Mouse (Mus musculus) stomach, embryonic 16.5 days (tissue): ENCODE results near the gene Vars. TPM values are rescaled to one million over a fixed set of nuclear protein-coding genes. Genes with fewer than 3 reads are reported as not detected.

Experiments used
- ATAC-seq: fragments of 200-750 bp; cut with Nextera tagmentation; 2 replicates; pipeline ENCODE4 v1.8.0; 2017; ENCODE audit warnings: moderate number of reproducible peaks, moderate TSS enrichment; ENCODE audit not compliant: insufficient read depth, low FRiP score
- H3K27ac ChIP-seq: fragments of 300-500 bp; sonication (generic); 2 replicates; pipeline ENCODE4 v1.5.1; 2014; ENCODE audit warnings: low read length
- H3K27me3 ChIP-seq: fragments of 300-500 bp; sonication (generic); 2 replicates; pipeline ENCODE4 v1.6.1; 2014; ENCODE audit warnings: low read length, control low read depth, mixed read lengths; ENCODE audit not compliant: control insufficient read depth, insufficient read depth
- H3K36me3 ChIP-seq: fragments of 300-500 bp; sonication (generic); 2 replicates; pipeline ENCODE4 v1.6.1; 2014; ENCODE audit warnings: low read length; ENCODE audit not compliant: control insufficient read depth, insufficient read depth
- H3K4me1 ChIP-seq: fragments of 300-500 bp; sonication (generic); 2 replicates; pipeline ENCODE4 v1.6.1; 2014; ENCODE audit warnings: low read length, control low read depth, mixed read lengths; ENCODE audit not compliant: control insufficient read depth, insufficient read depth
- H3K4me2 ChIP-seq: fragments of 300-500 bp; sonication (generic); 2 replicates; pipeline ENCODE4 v1.6.1; 2014; ENCODE audit warnings: low read depth, low read length, mixed read lengths
- H3K4me3 ChIP-seq: fragments of 300-500 bp; sonication (generic); replicated peaks from 2 replicates; pipeline ENCODE4 v1.5.1; 2014; ENCODE audit warnings: mild to moderate bottlenecking, low read length
- H3K9ac ChIP-seq: fragments of 300-500 bp; sonication (generic); 2 replicates; pipeline ENCODE4 v1.6.1; 2014; ENCODE audit warnings: low read length
- H3K9me3 ChIP-seq: fragments of 300-500 bp; sonication (generic); replicated peaks from 2 replicates; pipeline ENCODE4 v1.6.1; 2016; ENCODE audit warnings: low read length, control low read depth; ENCODE audit not compliant: control insufficient read depth
- WGBS: fragments of 180-500 bp; shearing (Covaris S2); extraction: QIAGEN DNeasy Blood & Tissue Kit; methylation state at CpG from one replicate; pipeline ENCODE4 v1.1.7; 2014; 5-methylcytosine and 5-hydroxymethylcytosine counted together
- polyA plus RNA-seq: library from polyadenylated mRNA; unstranded; fragments of >200 nt; fragmentation: Nextera tagmentation; extraction: Ambion mirVana; gene quantifications from 2 replicates; pipeline ENCODE4 v1.2.1, GENCODE M21; 2015

Vars gene
- polyA plus RNA-seq, 1 experiment from 2014 or later, result 82.1 TPM

GRCm38 (mm10) chr17:35016791-35017705, 16.3 kb downstream of the Vars start:
- H3K4me1 ChIP-seq, result peaks cover 19% of the 10 kb centered on the region
- peaks cover 22% of the 10 kb centered on the region for H3K36me3 ChIP-seq
- WGBS, result 74% methylated on average over 10 of the region's 10 CpGs
- H3K27ac ChIP-seq, result peak overlapping the region; percentile 61
- H3K9me3 ChIP-seq, result no peaks in the 10 kb centered on the region
- no peak for ATAC-seq
- no peaks in the 10 kb centered on the region for H3K27me3 ChIP-seq
- H3K4me3 ChIP-seq, result no peak overlapping the region
- no peak overlapping the region for H3K4me2 ChIP-seq
- peak overlapping the region; percentile 54; the same call in 1 of the 2 replicates for H3K9ac ChIP-seq

- Histone ChIP-seq H3K9me3 (no peaks in the 10 kb centered on the region), H3K4me2 (no peak overlapping the region), H3K27me3 (no peaks in the 10 kb centered on the region), H3K9ac (no peak overlapping the region), H3K27ac (no peak overlapping the region), H3K4me1 (peaks cover 21% of the 10 kb centered on the region), H3K4me3 (no peak overlapping the region), H3K36me3 (peaks cover 20% of the 10 kb centered on the region)
- 66% methylated on average over 14 of the region's 14 CpGs for WGBS
- ATAC-seq, result no peak
Observed at GRCm38 (mm10) chr17:35017706-35018030, 16.9 kb downstream of the Vars start.

- H3K4me3 ChIP-seq, result no peak overlapping the region
- H3K36me3 ChIP-seq, result peaks cover 16% of the 10 kb centered on the region; the same call in 1 of the 2 replicates
- peaks cover 21% of the 10 kb centered on the region for H3K4me1 ChIP-seq
- H3K27me3 ChIP-seq, result no peaks in the 10 kb centered on the region
- 69% methylated on average over 3 of the region's 3 CpGs for WGBS
- no peaks in the 10 kb centered on the region for H3K9me3 ChIP-seq
- no peak for ATAC-seq
- no peak overlapping the region for H3K27ac ChIP-seq
- H3K9ac ChIP-seq, result no peak overlapping the region
- no peak overlapping the region for H3K4me2 ChIP-seq
Observed at GRCm38 (mm10) chr17:35018171-35018570, 17.4 kb downstream of the Vars start.

- no peaks in the 10 kb centered on the region for H3K27me3 ChIP-seq
- H3K4me1 ChIP-seq, result peaks cover 25% of the 10 kb centered on the region
- no peaks in the 10 kb centered on the region for H3K9me3 ChIP-seq
- ATAC-seq, result no peak
- WGBS, result 79% methylated on average over 11 of the region's 11 CpGs
- H3K4me3 ChIP-seq, result no peak overlapping the region
- no peak overlapping the region for H3K9ac ChIP-seq
- 0 out of 2 replicates have a peak, but pooled peaks cover 4% of the 10 kb centered on the region for H3K36me3 ChIP-seq
- no peak overlapping the region for H3K27ac ChIP-seq
- H3K4me2 ChIP-seq, result no peak overlapping the region
Observed at GRCm38 (mm10) chr17:35019894-35020293, 19.1 kb downstream of the Vars start.

GRCm38 (mm10) chr17:35020551-35020950, 19.8 kb downstream of the Vars start:
- WGBS, result 83% methylated on average over 8 of the region's 8 CpGs
- Histone ChIP-seq H3K27ac (no peak overlapping the region), H3K36me3 (no peaks in the 10 kb centered on the region), H3K4me1 (peaks cover 25% of the 10 kb centered on the region), H3K4me3 (no peak overlapping the region), H3K9me3 (no peaks in the 10 kb centered on the region), H3K4me2 (no peak overlapping the region), H3K27me3 (no peaks in the 10 kb centered on the region), H3K9ac (no peak overlapping the region)
- ATAC-seq, result no peak

- H3K4me2 ChIP-seq, result no peak overlapping the region
- no peak overlapping the region for H3K4me3 ChIP-seq
- no peaks in the 10 kb centered on the region for H3K9me3 ChIP-seq
- H3K36me3 ChIP-seq, result no peaks in the 10 kb centered on the region
- ATAC-seq, result peak; percentile 42; the same call in 1 of the 2 replicates
- H3K9ac ChIP-seq, result 0 out of 2 replicates have a peak overlapping the region, but pooled peaks have one; percentile 1
- H3K27ac ChIP-seq, result no peak overlapping the region; the same call in 1 of the 2 replicates
- 11% methylated on average over 16 of the region's 17 CpGs for WGBS
- H3K4me1 ChIP-seq, result peaks cover 29% of the 10 kb centered on the region
- no peaks in the 10 kb centered on the region for H3K27me3 ChIP-seq
Observed at GRCm38 (mm10) chr17:35021163-35021808, 20.5 kb downstream of the Vars start.

GRCm38 (mm10) chr17:35021842-35022477, 21.2 kb downstream of the Vars start:
- H3K4me1 ChIP-seq, result peaks cover 27% of the 10 kb centered on the region; the same call in 1 of the 2 replicates
- ATAC-seq, result no peak
- H3K9me3 ChIP-seq, result no peaks in the 10 kb centered on the region
- peak overlapping the region; percentile 49 for H3K27ac ChIP-seq
- H3K36me3 ChIP-seq, result no peaks in the 10 kb centered on the region
- 38% methylated on average over 6 of the region's 6 CpGs for WGBS
- H3K4me3 ChIP-seq, result no peak overlapping the region
- no peaks in the 10 kb centered on the region for H3K27me3 ChIP-seq
- H3K4me2 ChIP-seq, result no peak overlapping the region
- H3K9ac ChIP-seq, result 0 out of 2 replicates have a peak overlapping the region, but pooled peaks have one; percentile 1

GRCm38 (mm10) chr17:35022541-35023060, 21.8 kb downstream of the Vars start:
- no peak overlapping the region for H3K4me3 ChIP-seq
- no peaks in the 10 kb centered on the region for H3K27me3 ChIP-seq
- no peak overlapping the region for H3K9ac ChIP-seq
- H3K36me3 ChIP-seq, result no peaks in the 10 kb centered on the region
- peaks cover 33% of the 10 kb centered on the region for H3K4me1 ChIP-seq
- WGBS, result 93% methylated on average over 8 of the region's 8 CpGs
- no peak overlapping the region for H3K4me2 ChIP-seq
- no peaks in the 10 kb centered on the region for H3K9me3 ChIP-seq
- no peak overlapping the region for H3K27ac ChIP-seq
- no peak for ATAC-seq
